Mouse (Mus musculus) stomach, embryonic 15.5 days (tissue): ENCODE measurements around the gene Stub1. TPM values are rescaled to one million over a fixed set of nuclear protein-coding genes. Genes with fewer than 3 reads are reported as not detected.
"Not testable (repeated sequence)": the region's sequence is repeated elsewhere in the genome, so short reads cannot be mapped to it uniquely, and the experiment has no call there.

Experiments used
- ATAC-seq: fragments of 200-750 bp; cut with Nextera tagmentation; 2 replicates; pipeline ENCODE4 v1.8.0; 2017; ENCODE audit warnings: low read depth, moderate number of reproducible peaks, moderate TSS enrichment; ENCODE audit not compliant: insufficient read depth, low FRiP score
- H3K27ac ChIP-seq: fragments of 300-500 bp; sonication (generic); 2 replicates; pipeline ENCODE4 v1.5.1; 2015; ENCODE audit warnings: mild to moderate bottlenecking, inconsistent platforms
- H3K27me3 ChIP-seq: fragments of 300-500 bp; sonication (generic); replicated peaks from 2 replicates; pipeline ENCODE4 v1.6.1; 2015; ENCODE audit warnings: inconsistent platforms
- H3K36me3 ChIP-seq: fragments of 300-500 bp; sonication (generic); 2 replicates; pipeline ENCODE4 v1.6.1; 2015; ENCODE audit warnings: inconsistent platforms
- H3K4me1 ChIP-seq: fragments of 300-500 bp; sonication (generic); 2 replicates; pipeline ENCODE4 v1.6.1; 2015; ENCODE audit warnings: inconsistent platforms
- H3K4me2 ChIP-seq: fragments of 300-500 bp; sonication (generic); 2 replicates; pipeline ENCODE4 v1.6.1; 2015; ENCODE audit warnings: mild to moderate bottlenecking, inconsistent platforms
- H3K4me3 ChIP-seq: fragments of 300-500 bp; sonication (generic); replicated peaks from 2 replicates; pipeline ENCODE4 v1.5.1; 2015; ENCODE audit warnings: inconsistent platforms
- H3K9ac ChIP-seq: fragments of 300-500 bp; sonication (generic); 2 replicates; pipeline ENCODE4 v1.6.1; 2015; ENCODE audit warnings: inconsistent platforms
- H3K9me3 ChIP-seq: fragments of 300-500 bp; sonication (generic); 2 replicates; pipeline ENCODE4 v1.6.1; 2016; ENCODE audit warnings: inconsistent platforms
- WGBS: fragments of 180-500 bp; shearing (Covaris S2); methylation state at CpG from one replicate; pipeline ENCODE4 v1.1.7; 2015; 5-methylcytosine and 5-hydroxymethylcytosine counted together
- polyA plus RNA-seq: library from polyadenylated mRNA; unstranded; fragments of >200 nt; fragmentation: Nextera tagmentation; extraction: Ambion mirVana; gene quantifications from 2 replicates; pipeline ENCODE4 v1.2.1, GENCODE M21; 2015

Stub1 gene
- polyA plus RNA-seq, 1 experiment from 2014 or later = 312 TPM

DNA sequence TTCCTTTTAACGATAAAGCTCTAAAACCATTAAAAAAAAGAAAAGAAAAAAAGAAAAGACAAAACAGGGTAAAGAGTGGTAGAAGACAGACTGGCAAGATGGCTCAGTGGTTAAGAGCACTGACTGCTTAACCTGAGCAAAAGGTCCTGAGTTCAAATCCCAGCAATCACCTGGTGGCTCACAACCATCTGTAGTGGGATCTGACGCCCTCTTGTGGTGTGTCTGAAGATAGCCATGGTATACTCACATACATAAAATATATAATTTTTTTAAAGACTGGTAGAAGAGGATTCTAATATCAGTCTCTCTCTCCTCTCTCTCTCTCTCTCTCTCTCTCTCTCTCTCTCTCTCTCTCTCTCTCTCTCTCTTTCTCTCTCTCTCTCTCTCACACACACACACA is 25.8 kb downstream of the Stub1 start:
- WGBS = 27% methylated on average over 2 of the region's 2 CpGs
- H3K27me3 ChIP-seq = peaks cover 46% of the 10 kb centered on the region
- H3K4me2 ChIP-seq = not testable (repeated sequence)

GRCm38 (mm10) chr17:25806507-25806906 is 26.7 kb downstream of the Stub1 start:
- no peak for ATAC-seq
- Histone ChIP-seq H3K36me3 (no peaks in the 10 kb centered on the region), H3K9me3 (no peaks in the 10 kb centered on the region), H3K4me3 (no peak overlapping the region), H3K4me1 (peaks cover 4% of the 10 kb centered on the region; the same call in 1 of the 2 replicates), H3K4me2 (no peak overlapping the region), H3K27me3 (peaks cover 46% of the 10 kb centered on the region), H3K9ac (no peak overlapping the region), H3K27ac (no peak overlapping the region)
- WGBS = 75% methylated on average over 4 of the region's 4 CpGs

More for the DNA sequence above, 25.8 kb downstream of the Stub1 start:
- not testable (repeated sequence) for H3K9me3 ChIP-seq, H3K4me1 ChIP-seq, ATAC-seq, H3K9ac ChIP-seq, H3K36me3 ChIP-seq, H3K4me3 ChIP-seq, H3K27ac ChIP-seq

- no peak overlapping the region for H3K4me2 ChIP-seq
- no peak for ATAC-seq
- no peak overlapping the region for H3K9ac ChIP-seq
- H3K4me3 ChIP-seq = no peak overlapping the region
- no peaks in the 10 kb centered on the region for H3K36me3 ChIP-seq
- H3K4me1 ChIP-seq = no peaks in the 10 kb centered on the region
- no peak overlapping the region for H3K27ac ChIP-seq
- 0 out of 2 replicates have a peak, but pooled peaks cover 11% of the 10 kb centered on the region for H3K27me3 ChIP-seq
- H3K9me3 ChIP-seq = no peaks in the 10 kb centered on the region
- 7% methylated on average over 10 of the region's 10 CpGs for WGBS
Observed at GRCm38 (mm10) chr17:25802825-25803517, 30.2 kb downstream of the Stub1 start.

- 3% methylated on average over 6 of the region's 6 CpGs for WGBS
- Histone ChIP-seq H3K4me3 (no peak overlapping the region), H3K4me2 (no peak overlapping the region), H3K27ac (no peak overlapping the region), H3K4me1 (peaks cover 5% of the 10 kb centered on the region), H3K27me3 (0 out of 2 replicates have a peak, but pooled peaks cover 9% of the 10 kb centered on the region), H3K9ac (no peak overlapping the region), H3K9me3 (no peaks in the 10 kb centered on the region), H3K36me3 (no peaks in the 10 kb centered on the region)
- no peak for ATAC-seq
Observed at GRCm38 (mm10) chr17:25801029-25801428, 32.2 kb downstream of the Stub1 start.

- Histone ChIP-seq H3K4me2 (peak within 1 kb of the TSS; percentile 91), H3K36me3 (no peaks in the 10 kb centered on the region), H3K4me3 (peak within 1 kb of the TSS; percentile 85), H3K4me1 (peaks cover 24% of the 10 kb centered on the region), H3K27me3 (no peaks in the 10 kb centered on the region), H3K9me3 (no peaks in the 10 kb centered on the region), H3K27ac (peak within 1 kb of the TSS; percentile 27), H3K9ac (peak within 1 kb of the TSS; percentile 61)
- under 1% methylated on average over 34 of the region's 35 CpGs for WGBS
- peak; percentile 78 for ATAC-seq
Observed at GRCm38 (mm10) chr17:25796951-25797369, 36.2 kb downstream of the Stub1 start, which contains the start of gene Metrn. Gene Metrn (minus strand): TSS chr17:25797136.

DNA sequence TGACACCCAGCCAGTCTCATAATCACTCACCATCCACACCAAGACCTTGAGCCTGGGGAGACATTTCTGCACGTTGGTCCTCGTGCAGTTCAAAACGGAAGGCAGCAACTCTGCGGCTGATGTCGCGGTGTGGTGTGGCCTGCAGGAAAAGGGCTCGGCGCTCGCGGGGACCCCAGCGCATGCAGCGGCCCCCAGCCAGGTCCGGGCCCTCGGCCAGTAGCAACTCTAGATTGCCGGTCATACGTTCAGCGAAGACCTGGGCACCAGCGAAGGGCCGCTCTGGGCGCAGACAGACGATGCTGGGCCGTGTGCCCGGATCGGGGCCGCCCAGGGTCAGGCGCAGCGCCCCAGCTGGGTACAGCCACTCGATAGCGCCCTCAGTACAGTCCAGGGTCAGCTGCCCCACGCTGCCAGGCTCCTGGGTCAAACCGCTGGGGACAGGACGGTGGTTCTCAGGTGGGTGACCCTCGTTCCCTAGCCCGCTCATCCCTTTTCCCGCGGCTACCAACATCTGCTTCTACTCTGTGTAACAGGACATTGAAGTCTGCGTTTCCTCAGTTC is 36.9 kb downstream of the Stub1 start:
- Histone ChIP-seq H3K27ac (peak overlapping the region; percentile 27), H3K36me3 (no peaks in the 10 kb centered on the region), H3K4me1 (peaks cover 28% of the 10 kb centered on the region), H3K9me3 (no peaks in the 10 kb centered on the region), H3K4me3 (peak overlapping the region; percentile 85), H3K4me2 (peak overlapping the region; percentile 91), H3K9ac (peak overlapping the region; percentile 61), H3K27me3 (no peaks in the 10 kb centered on the region)
- 3% methylated on average over 37 of the region's 37 CpGs for WGBS
- ATAC-seq = no peak

DNA sequence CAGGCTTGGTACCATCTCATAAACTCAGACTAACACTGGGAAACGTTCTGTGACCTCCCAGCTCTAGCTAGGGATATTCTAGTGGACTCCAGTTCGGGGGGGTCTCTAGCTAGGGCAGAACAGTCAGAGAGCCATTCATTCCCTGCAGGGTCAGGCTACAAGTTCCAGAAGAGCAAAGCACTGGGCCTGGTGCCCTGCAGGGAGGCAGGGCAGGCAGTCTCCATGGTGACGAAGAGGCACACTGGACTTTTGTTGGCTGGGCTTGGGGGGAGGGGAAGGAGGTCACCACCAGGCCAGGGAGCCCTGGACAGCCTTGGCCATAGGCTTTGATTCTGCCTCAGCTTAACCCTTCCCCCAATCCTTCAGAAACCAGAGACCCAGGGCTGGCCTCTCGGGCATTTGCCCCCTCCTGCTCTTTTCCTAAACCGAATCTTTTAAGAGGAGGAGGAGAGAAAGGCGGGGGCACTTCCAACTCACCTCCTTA is 37.6 kb downstream of the Stub1 start, which contains the start of gene AC134908.4:
Gene AC134908.4, minus strand, starts transcription at position 51 of the 484 bp plus-strand sequence.
- peak within 1 kb of the TSS; percentile 27 for H3K27ac ChIP-seq
- H3K4me1 ChIP-seq = peaks cover 34% of the 10 kb centered on the region
- H3K9me3 ChIP-seq = no peaks in the 10 kb centered on the region
- H3K27me3 ChIP-seq = no peaks in the 10 kb centered on the region
- peak within 1 kb of the TSS; percentile 91 for H3K4me2 ChIP-seq
- peak within 1 kb of the TSS; percentile 85 for H3K4me3 ChIP-seq
- H3K36me3 ChIP-seq = no peaks in the 10 kb centered on the region
- 31% methylated on average over 6 of the region's 6 CpGs for WGBS
- H3K9ac ChIP-seq = peak within 1 kb of the TSS; percentile 61
- no peak for ATAC-seq

DNA sequence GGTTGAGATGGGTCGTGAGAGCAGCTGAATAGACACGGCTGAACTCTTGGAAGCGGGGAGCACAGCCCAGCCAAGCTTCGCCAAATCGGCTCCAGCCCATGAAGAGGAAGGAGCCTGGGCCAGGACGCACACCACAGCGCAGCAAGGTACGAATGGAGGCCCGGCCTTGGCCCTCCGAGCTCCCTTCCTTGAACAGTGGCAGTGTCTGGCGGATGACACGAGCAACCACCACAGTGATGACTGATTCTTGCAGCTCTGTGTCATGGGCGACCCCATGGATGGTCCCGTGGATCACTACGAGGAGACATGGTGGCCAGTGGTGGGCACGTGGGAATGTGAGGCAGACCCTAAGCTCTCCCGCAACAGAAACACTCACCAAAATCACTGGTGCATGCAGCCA is 38.2 kb downstream of the Stub1 start:
- Histone ChIP-seq H3K27ac (0 out of 2 replicates have a peak overlapping the region, but pooled peaks have one; percentile 11), H3K9me3 (no peaks in the 10 kb centered on the region), H3K27me3 (no peaks in the 10 kb centered on the region), H3K4me3 (no peak overlapping the region), H3K9ac (no peak overlapping the region), H3K4me1 (peaks cover 36% of the 10 kb centered on the region), H3K4me2 (peak overlapping the region; percentile 91), H3K36me3 (no peaks in the 10 kb centered on the region)
- no peak for ATAC-seq
- 86% methylated on average over 17 of the region's 17 CpGs for WGBS

GRCm38 (mm10) chr17:25794197-25794596 is 39.0 kb downstream of the Stub1 start:
- 69% methylated on average over 13 of the region's 13 CpGs for WGBS
- no peaks in the 10 kb centered on the region for H3K36me3 ChIP-seq
- no peak for ATAC-seq
- H3K4me1 ChIP-seq = peaks cover 36% of the 10 kb centered on the region
- H3K27ac ChIP-seq = no peak overlapping the region
- H3K4me2 ChIP-seq = no peak overlapping the region
- no peaks in the 10 kb centered on the region for H3K27me3 ChIP-seq
- no peaks in the 10 kb centered on the region for H3K9me3 ChIP-seq
- H3K4me3 ChIP-seq = no peak overlapping the region
- H3K9ac ChIP-seq = no peak overlapping the region

DNA sequence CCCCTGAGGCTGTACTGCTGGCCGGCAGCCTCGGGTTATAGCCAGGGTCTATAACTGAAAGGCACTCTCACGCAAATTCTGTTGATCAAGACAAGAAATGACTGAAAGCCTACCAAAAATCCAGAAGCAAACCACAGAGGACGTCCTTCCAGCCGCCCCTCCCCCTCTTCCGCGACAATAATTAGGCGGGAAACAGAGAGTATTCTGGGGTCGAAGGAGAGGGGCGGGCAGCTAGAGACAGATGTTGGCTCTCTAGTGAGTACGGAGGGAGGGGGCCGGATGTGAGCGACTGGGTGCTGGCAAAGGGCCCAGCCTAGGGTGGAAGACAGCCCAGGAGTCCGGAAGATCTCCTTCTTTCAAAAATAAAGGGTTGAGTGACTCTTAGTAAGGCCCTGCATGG is 40.6 kb downstream of the Stub1 start, which contains the start of gene Fam173a:
Gene Fam173a, minus strand, starts transcription at position 287 of the 400 bp plus-strand sequence.
- peak within 1 kb of the TSS; percentile 95 for H3K27ac ChIP-seq
- H3K9me3 ChIP-seq = no peaks in the 10 kb centered on the region
- peak; percentile 59 for ATAC-seq
- H3K27me3 ChIP-seq = no peaks in the 10 kb centered on the region
- peak within 1 kb of the TSS; percentile 74 for H3K4me3 ChIP-seq
- no peaks in the 10 kb centered on the region for H3K36me3 ChIP-seq
- WGBS = under 1% methylated on average over 14 of the region's 14 CpGs
- H3K4me2 ChIP-seq = peak within 1 kb of the TSS; percentile 79
- H3K9ac ChIP-seq = peak within 1 kb of the TSS; percentile 33
- peaks cover 36% of the 10 kb centered on the region for H3K4me1 ChIP-seq

GRCm38 (mm10) chr17:25791843-25792527 is 41.2 kb downstream of the Stub1 start:
- no peaks in the 10 kb centered on the region for H3K27me3 ChIP-seq
- ATAC-seq = peak; percentile 52
- WGBS = under 1% methylated on average over 45 of the region's 45 CpGs
- peak overlapping the region; percentile 79 for H3K4me2 ChIP-seq
- H3K36me3 ChIP-seq = no peaks in the 10 kb centered on the region
- H3K4me3 ChIP-seq = peak overlapping the region; percentile 74
- peak overlapping the region; percentile 33 for H3K9ac ChIP-seq
- peaks cover 36% of the 10 kb centered on the region for H3K4me1 ChIP-seq
- peak overlapping the region; percentile 95 for H3K27ac ChIP-seq
- H3K9me3 ChIP-seq = no peaks in the 10 kb centered on the region
